29 mouse cellular contexts compared by ENCODE assay signal in the genomic region with DNA sequence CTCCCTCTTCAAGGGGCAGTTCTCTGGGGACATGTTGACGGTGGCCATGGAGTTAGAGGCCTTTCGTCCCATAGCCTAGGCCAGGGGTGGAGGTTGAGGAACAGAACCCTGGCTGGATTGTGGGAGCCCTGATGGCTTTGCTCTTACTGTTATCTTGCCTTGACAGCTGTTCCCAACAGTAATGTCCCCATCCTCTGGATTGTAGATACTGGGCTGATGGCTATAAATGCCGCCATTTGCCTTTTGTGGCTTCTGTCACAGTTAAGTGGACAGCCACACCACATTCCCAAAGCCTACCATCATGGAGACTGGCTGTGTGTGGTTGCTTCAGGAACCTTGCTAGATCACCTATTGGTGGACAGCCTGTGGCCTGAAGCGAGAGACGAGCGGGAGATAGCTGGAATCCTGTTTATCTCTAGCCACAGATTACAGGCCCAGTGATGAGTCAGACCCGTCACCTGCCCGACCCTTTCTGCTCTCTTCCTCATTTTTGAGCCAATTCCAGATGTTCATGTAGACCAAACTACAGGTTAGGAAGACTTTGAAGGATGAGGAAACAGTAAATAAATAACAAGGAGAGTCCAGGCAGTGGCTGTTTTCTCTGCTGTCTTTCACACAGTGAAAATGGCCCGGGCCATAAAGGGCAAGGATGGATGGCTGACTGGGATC. TPM values are rescaled to one million over a fixed set of nuclear protein-coding genes. Genes with fewer than 3 reads are reported as not detected.
A peak's percentile ranks its signal among the peaks of the same experiment; 100 is the strongest.
DNase-seq lines count a peak whose midpoint lies in the region; ATAC-seq and TF ChIP-seq lines count a peak whose summit lies in the region.
"Had no signal": no experiment of that assay in that cellular context is flagged by ENCODE, and none has a peak within 500 bp of the region (broad histone marks: within the 10 kb centered on the region; RNA-seq: fewer than 3 reads in every experiment).

No protein-coding gene starts in this region.

- DNase-seq in G1E (ENCODE audit: low spot score) (no peak), liver (peak; percentile 70)
- DNase-seq in liver, postnatal 0 days, result no peak
- DNase-seq in cerebellum, postnatal 36 days, result no peak
- DNase-seq in cerebellum, adult 18-20 months, result no peak
- DNase-seq: adrenal gland, adult 8-10 months; cerebellum, adult 9-10 months; gastrocnemius, postnatal 36 days; kidney, adult 11 months; left cerebral cortex, postnatal 4 days; lung, postnatal 14 days; retina, postnatal 1 day; thymus, postnatal 4 days had no signal

- no peaks in the 10 kb centered on the region for H3K9me3 ChIP-seq in G1E (replicated peaks)
- H3K9me3 ChIP-seq in liver, postnatal 0 days (ENCODE audit: low read length), result no peaks in the 10 kb centered on the region
- H3K9me3 ChIP-seq: forebrain, embryonic 15.5 days; hindbrain, embryonic 10.5 days; midbrain, embryonic 10.5 days had no signal

- TF ChIP-seq POLR2A in bone marrow, adult 2 months (IDR thresholded peaks at IDR 0.05; ENCODE audit: borderline replicate concordance, control insufficient read depth, low read depth, low read length), result no peak

- peak; percentile 51 for ATAC-seq in G1E (ENCODE audit: extremely low read depth, insufficient number of reproducible peaks, low FRiP score, poor library complexity, severe bottlenecking)
- peak; percentile 82 for ATAC-seq in liver, postnatal 0 days
- no peak for ATAC-seq in megakaryocyte, adult 5-6 weeks (ENCODE audit: poor library complexity, severe bottlenecking)
- ATAC-seq: forebrain, embryonic 15.5 days had no signal

- peak; percentile 95 for TF ChIP-seq EP300 in liver, postnatal 0 days (IDR thresholded peaks at IDR 0.05; ENCODE audit: low read depth)

- H3K4me3 ChIP-seq in G1E (ENCODE audit: low read depth, low read length), result no peak overlapping the region; the same call in 1 of the 2 replicates
- H3K4me3 ChIP-seq in bone marrow, adult 2 months (replicated peaks; ENCODE audit: control insufficient read depth, low read depth, low read length), result no peak overlapping the region
- H3K4me3 ChIP-seq in liver, postnatal 0 days (ENCODE audit: low read depth, low read length), result no peak overlapping the region
- H3K4me3 ChIP-seq: forebrain, embryonic 15.5 days; hindbrain, embryonic 10.5 days; midbrain, embryonic 10.5 days had no signal

- no peaks in the 10 kb centered on the region for H3K27me3 ChIP-seq in G1E (ENCODE audit: insufficient read depth, low read length)
- H3K27me3 ChIP-seq in liver, postnatal 0 days (ENCODE audit: insufficient read depth, low read length), result no peaks in the 10 kb centered on the region
- H3K27me3 ChIP-seq: forebrain, embryonic 15.5 days had no signal

- peak overlapping the region; percentile 44 for H3K4me2 ChIP-seq in liver, postnatal 0 days (ENCODE audit: low read depth, low read length)
- H3K4me2 ChIP-seq: forebrain, embryonic 15.5 days had no signal

- peaks cover 97% of the 10 kb centered on the region for H3K36me3 ChIP-seq in G1E (replicated peaks)
- peaks cover 80% of the 10 kb centered on the region for H3K36me3 ChIP-seq in liver, postnatal 0 days (replicated peaks; ENCODE audit: insufficient read depth, low read length)
- H3K36me3 ChIP-seq: forebrain, embryonic 15.5 days; midbrain, embryonic 10.5 days had no signal

- TF ChIP-seq CTCF in G1E (IDR thresholded peaks at IDR 0.05; ENCODE audit: low read depth, low read length), result no peak
- no peak for TF ChIP-seq CTCF in bone marrow, adult 2 months (IDR thresholded peaks at IDR 0.05; ENCODE audit: control insufficient read depth, insufficient read depth, low read length)
- TF ChIP-seq CTCF in liver, postnatal 0 days (IDR thresholded peaks at IDR 0.05; ENCODE audit: low read depth), result no peak

- no peak overlapping the region for H3K9ac ChIP-seq in liver, postnatal 0 days (replicated peaks)
- H3K9ac ChIP-seq: forebrain, embryonic 15.5 days had no signal

- 0 out of 2 replicates have a peak overlapping the region, but pooled peaks have one; percentile 22 for H3K27ac ChIP-seq in bone marrow, adult 2 months (ENCODE audit: control insufficient read depth, insufficient read depth, low read depth, low read length, poor library complexity)
- H3K27ac ChIP-seq in liver, postnatal 0 days (ENCODE audit: low read depth), result peak overlapping the region; percentile 52
- H3K27ac ChIP-seq: forebrain, embryonic 15.5 days; hindbrain, embryonic 10.5 days; kidney, postnatal 0 days; midbrain, embryonic 10.5 days had no signal

- 65% methylated on average over 9 of the region's 9 CpGs for WGBS in bone marrow, adult 2 months
- 59% methylated on average over 9 of the region's 9 CpGs for WGBS in liver, postnatal 0 days (ENCODE audit: insufficient replicate concordance)

- H3K4me1 ChIP-seq in G1E (ENCODE audit: insufficient read depth, low read depth, low read length), result peaks cover 82% of the 10 kb centered on the region
- peaks cover 3% of the 10 kb centered on the region for H3K4me1 ChIP-seq in bone marrow, adult 2 months (ENCODE audit: control insufficient read depth, insufficient read depth, low read length)
- H3K4me1 ChIP-seq in liver, postnatal 0 days (ENCODE audit: insufficient read depth), result peaks cover 36% of the 10 kb centered on the region
- H3K4me1 ChIP-seq: forebrain, embryonic 15.5 days had no signal

RNA-seq across cellular contexts. Expression of a gene that starts 18.5 kb away (rescaled TPM):
- total RNA-seq in G1E (2014; fragmentation: Nextera tagmentation), result 69.6 and 73.4 TPM in 2 replicates
- total RNA-seq in G1E (2017), result 23.9 and 36.4 TPM in 2 replicates
- polyA plus RNA-seq in G1E (2012), result 73.1 and 75.4 TPM in 2 replicates
- polyA plus RNA-seq in bone marrow, adult 2 months (2011; ENCODE audit: insufficient read depth, insufficient read length, low replicate concordance, missing spikeins), result 19.8 and 33.7 TPM in 2 replicates
- 20.4 and 20.6 TPM in 2 replicates for polyA plus RNA-seq in liver, postnatal 0 days (2015; fragmentation: Nextera tagmentation; extraction: Ambion mirVana)
- total RNA-seq in megakaryocyte, adult 5-6 weeks (2015), result 33.4 and 33.7 TPM in 2 replicates
- 24.5 and 28.7 TPM in 2 replicates for total RNA-seq in megakaryocyte, adult 5-6 weeks (2017)

RNA-seq across cellular contexts. Expression of a gene that starts 47.6 kb away (rescaled TPM):
- 6.3 and 6.7 TPM in 2 replicates for total RNA-seq in G1E (2014; fragmentation: Nextera tagmentation)
- total RNA-seq in G1E (2017), result 13.5 and 14.1 TPM in 2 replicates
- polyA plus RNA-seq in G1E (2012), result 12.7 and 13.3 TPM in 2 replicates
- polyA plus RNA-seq in bone marrow, adult 2 months (2011; ENCODE audit: insufficient read depth, insufficient read length, low replicate concordance, missing spikeins), result 2.7 and 7.2 TPM in 2 replicates
- polyA plus RNA-seq in liver, postnatal 0 days (2015; fragmentation: Nextera tagmentation; extraction: Ambion mirVana), result 2.6 and 2.7 TPM in 2 replicates
- 6.6 and 7.2 TPM in 2 replicates for total RNA-seq in megakaryocyte, adult 5-6 weeks (2015)
- total RNA-seq in megakaryocyte, adult 5-6 weeks (2017), result 6.4 and 7.0 TPM in 2 replicates

RNA-seq across cellular contexts. Expression of a gene that starts 49.0 kb away (rescaled TPM):
- total RNA-seq in G1E (2014; fragmentation: Nextera tagmentation), result 3.9 and 4.4 TPM in 2 replicates
- total RNA-seq in G1E (2017), result 3.1 and 3.4 TPM in 2 replicates
- 1.6 and 2.1 TPM in 2 replicates for polyA plus RNA-seq in G1E (2012)
- 1.9 and 2.0 TPM in 2 replicates for polyA plus RNA-seq in bone marrow, adult 2 months (2011; ENCODE audit: insufficient read depth, insufficient read length, low replicate concordance, missing spikeins)
- 0.53 and 0.60 TPM in 2 replicates for polyA plus RNA-seq in liver, postnatal 0 days (2015; fragmentation: Nextera tagmentation; extraction: Ambion mirVana)
- 1.1 and 1.3 TPM in 2 replicates for total RNA-seq in megakaryocyte, adult 5-6 weeks (2015)
- 2.6 and 2.7 TPM in 2 replicates for total RNA-seq in megakaryocyte, adult 5-6 weeks (2017)

RNA-seq across cellular contexts. Expression of a gene that starts 50.9 kb away (rescaled TPM):
- total RNA-seq in G1E (2014; fragmentation: Nextera tagmentation) (not detected in 2 replicates), G1E (2017) (0.29 TPM in 1 of 2 replicates, not detected in the other)
- not detected in 2 replicates for polyA plus RNA-seq in G1E (2012)
- 11.6 TPM in 1 of 2 replicates, not detected in the other for polyA plus RNA-seq in bone marrow, adult 2 months (2011; ENCODE audit: insufficient read depth, insufficient read length, low replicate concordance, missing spikeins)
- polyA plus RNA-seq in liver, postnatal 0 days (2015; fragmentation: Nextera tagmentation; extraction: Ambion mirVana), result not detected in 2 replicates
- total RNA-seq in megakaryocyte, adult 5-6 weeks (2015), result not detected in 2 replicates
- not detected in 2 replicates for total RNA-seq in megakaryocyte, adult 5-6 weeks (2017)
- total RNA-seq: adrenal gland, adult 8-10 months; gastrocnemius, postnatal 36 days; heart, adult 8-10 months; layer of hippocampus, adult 18-20 months; left cerebral cortex, postnatal 4 days; liver, adult 2 months; monocyte, adult 5-6 weeks had no signal
- polyA plus RNA-seq: brain, embryonic 14.5 days; C2C12; cortical plate, adult 2 months; embryonic facial prominence, embryonic 11.5 days; forebrain, embryonic 15.5 days; heart, embryonic 16.5 days; hindbrain, embryonic 10.5 days; kidney, postnatal 0 days; midbrain, embryonic 10.5 days; neural tube, embryonic 11.5 days had no signal

RNA-seq across cellular contexts. Expression of a gene that starts 56.0 kb away (rescaled TPM):
- not detected in 2 replicates for total RNA-seq in G1E (2014; fragmentation: Nextera tagmentation)
- total RNA-seq in G1E (2017), result not detected in 2 replicates
- not detected in 2 replicates for polyA plus RNA-seq in G1E (2012)
- not detected in 2 replicates for polyA plus RNA-seq in bone marrow, adult 2 months (2011; ENCODE audit: insufficient read depth, insufficient read length, low replicate concordance, missing spikeins)
- 0.31 and 0.39 TPM in 2 replicates for polyA plus RNA-seq in liver, postnatal 0 days (2015; fragmentation: Nextera tagmentation; extraction: Ambion mirVana)
- not detected in 2 replicates for total RNA-seq in megakaryocyte, adult 5-6 weeks (2015)
- total RNA-seq in megakaryocyte, adult 5-6 weeks (2017), result not detected in 2 replicates
- total RNA-seq: adrenal gland, adult 8-10 months; gastrocnemius, postnatal 36 days; layer of hippocampus, adult 18-20 months; left cerebral cortex, postnatal 4 days; liver, adult 2 months; monocyte, adult 5-6 weeks had no signal
- polyA plus RNA-seq: C2C12; embryonic facial prominence, embryonic 11.5 days; forebrain, embryonic 15.5 days; hindbrain, embryonic 10.5 days; liver, adult 2 months; midbrain, embryonic 10.5 days; neural tube, embryonic 11.5 days had no signal
